Mouse (Mus musculus) urinary bladder, adult 2 months (tissue): ENCODE results near the gene Gpr35. TPM values are rescaled to one million over a fixed set of nuclear protein-coding genes. Genes with fewer than 3 reads are reported as not detected.
A peak's percentile ranks its signal among the peaks of the same experiment; 100 is the strongest.

Experiments
- DNase-seq: peaks from one replicate; pipeline ENCODE4 v3.0.0; 2022; ENCODE audit warnings: low spot score
- polyA plus RNA-seq: library from polyadenylated mRNA; depleted of rRNA; stranded (reverse); fragments of >200 nt; gene quantifications from 2 replicates; pipeline ENCODE4 v1.2.3, GENCODE M21; 2012

Gene Gpr35
- polyA plus RNA-seq, 1 experiment, result 0.78 TPM

GRCm38 (mm10) chr1:92981056-92981845 lies 30.6 kb downstream of the Gpr35 start:
- DNase-seq, result no peak

DNA sequence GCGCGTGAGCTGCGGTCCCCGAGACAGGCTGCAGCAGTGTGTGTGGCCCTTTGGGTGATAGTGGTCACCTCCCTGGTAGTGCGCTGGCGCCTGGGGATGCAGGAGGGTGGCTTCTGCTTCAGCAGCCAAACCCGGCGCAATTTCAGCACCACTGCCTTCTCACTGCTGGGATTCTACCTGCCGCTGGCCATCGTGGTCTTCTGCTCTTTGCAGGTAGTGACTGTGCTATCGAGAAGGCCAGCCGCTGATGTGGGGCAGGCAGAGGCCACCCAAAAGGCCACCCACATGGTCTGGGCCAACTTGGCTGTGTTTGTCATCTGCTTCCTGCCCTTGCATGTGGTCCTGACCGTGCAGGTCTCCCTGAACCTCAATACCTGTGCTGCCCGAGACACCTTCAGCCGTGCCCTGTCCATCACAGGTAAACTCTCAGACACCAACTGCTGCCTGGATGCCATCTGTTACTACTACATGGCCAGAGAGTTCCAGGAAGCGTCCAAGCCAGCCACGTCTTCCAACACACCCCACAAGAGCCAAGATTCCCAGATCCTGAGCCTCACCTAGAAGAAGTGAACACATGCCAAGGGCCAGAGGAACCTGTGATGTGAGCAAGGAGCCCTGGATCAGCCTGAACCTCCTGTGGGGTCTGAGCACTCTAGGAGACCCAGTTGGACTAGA lies 32.4 kb downstream of the Gpr35 start:
- no peak for DNase-seq

- no peak for DNase-seq
Observed at GRCm38 (mm10) chr1:92984999-92985398, 34.3 kb downstream of the Gpr35 start.

- no peak for DNase-seq
Observed at GRCm38 (mm10) chr1:92988894-92989293, 38.2 kb downstream of the Gpr35 start.

- DNase-seq, result no peak
Observed at GRCm38 (mm10) chr1:92989891-92990290, 39.2 kb downstream of the Gpr35 start.

DNA sequence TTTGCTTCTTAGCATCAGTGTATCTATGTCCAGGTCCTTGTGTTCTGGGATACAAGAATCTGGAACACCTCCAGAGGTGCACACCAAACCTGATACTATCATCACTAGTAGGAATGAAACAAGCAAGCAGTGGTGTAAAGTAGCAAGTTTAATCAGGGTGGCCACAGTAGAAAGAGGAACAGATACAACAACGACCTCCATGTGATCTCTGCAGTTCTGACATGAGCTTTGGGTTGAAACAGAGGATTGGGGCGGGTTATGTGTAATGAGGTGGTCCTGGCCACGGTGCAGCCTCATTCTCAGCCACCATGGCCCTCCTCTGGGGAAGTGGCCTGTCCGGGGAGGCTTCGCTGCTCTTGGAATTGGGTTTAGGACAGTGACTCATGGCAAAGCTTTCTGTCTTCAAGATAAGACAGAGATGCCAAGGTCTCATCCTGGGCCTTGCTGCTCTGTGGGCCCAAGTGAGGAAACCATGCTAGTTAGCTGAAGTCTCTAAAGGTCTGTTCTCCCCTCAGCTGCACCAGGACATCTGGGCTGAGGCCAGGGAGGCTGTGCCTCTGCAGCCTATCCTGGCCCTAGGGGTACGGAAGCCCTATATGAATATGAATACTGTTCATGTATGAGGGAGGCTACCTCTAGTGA lies 41.7 kb downstream of the Gpr35 start:
- DNase-seq, result no peak

DNA sequence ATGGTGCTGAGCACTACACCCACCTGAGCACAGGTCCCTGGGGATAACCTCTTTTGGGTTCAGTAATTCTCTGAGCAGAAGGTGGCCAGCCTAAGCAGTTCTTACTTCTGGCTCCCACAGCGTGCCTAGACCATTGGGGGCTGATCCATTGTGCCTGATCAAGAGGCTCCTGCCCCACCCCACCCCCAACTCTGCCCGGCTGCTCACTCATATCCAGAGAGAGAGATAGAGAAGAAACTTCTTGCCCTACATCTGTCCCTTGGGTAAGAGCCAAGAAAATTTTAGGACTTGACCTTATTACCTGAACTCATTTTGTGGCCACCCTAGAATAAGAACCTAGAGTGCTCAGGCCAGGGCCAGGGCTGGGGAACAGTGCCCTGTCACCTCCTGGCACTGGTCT lies 42.2 kb downstream of the Gpr35 start:
- no peak for DNase-seq

DNA sequence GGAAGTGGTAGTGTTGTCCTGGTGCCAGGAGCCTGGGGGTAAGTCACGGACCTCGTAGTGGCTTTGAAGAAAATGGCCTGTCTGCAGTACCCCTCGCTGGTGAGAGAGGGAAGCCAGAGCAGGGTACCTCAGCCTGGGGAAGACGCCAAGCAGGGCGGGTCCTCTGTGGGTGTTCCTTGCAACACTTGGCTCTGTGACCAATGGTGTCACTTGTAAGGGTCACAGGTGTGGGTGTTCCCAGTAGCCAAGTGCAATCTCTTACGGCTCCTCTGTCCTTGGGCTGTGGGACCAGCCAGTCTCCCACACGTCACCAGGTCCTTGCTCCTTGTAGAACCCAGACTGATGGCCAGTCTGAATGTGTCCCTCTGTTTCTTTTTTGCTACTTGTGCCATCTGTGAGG lies 55.4 kb downstream of the Gpr35 start, which contains the start of gene Aqp12:
Gene Aqp12, plus strand, starts transcription at position 274 of the 400 bp plus-strand sequence.
- no peak for DNase-seq

DNA sequence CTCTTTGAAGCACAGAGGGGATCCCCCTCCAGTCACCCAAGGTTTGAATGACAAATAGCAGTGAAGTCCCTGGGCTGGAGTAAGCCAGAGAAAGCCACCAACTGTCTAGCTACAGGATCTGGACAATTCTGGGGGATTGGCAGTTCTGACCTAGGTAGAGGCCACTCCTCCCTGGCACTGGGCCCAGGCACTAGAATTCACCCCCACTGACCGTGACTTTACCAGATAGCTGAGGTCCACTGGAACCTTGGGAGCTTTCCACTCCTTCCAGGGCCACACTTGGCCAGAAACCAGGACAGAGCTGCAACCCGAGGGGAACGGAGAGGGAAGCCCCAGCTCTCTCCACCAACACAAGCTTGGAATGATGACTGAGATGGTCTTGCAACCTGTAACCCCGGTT lies 58.5 kb downstream of the Gpr35 start:
- DNase-seq, result no peak

GRCm38 (mm10) chr1:93010731-93011130 lies 60.1 kb downstream of the Gpr35 start:
- no peak for DNase-seq

DNA sequence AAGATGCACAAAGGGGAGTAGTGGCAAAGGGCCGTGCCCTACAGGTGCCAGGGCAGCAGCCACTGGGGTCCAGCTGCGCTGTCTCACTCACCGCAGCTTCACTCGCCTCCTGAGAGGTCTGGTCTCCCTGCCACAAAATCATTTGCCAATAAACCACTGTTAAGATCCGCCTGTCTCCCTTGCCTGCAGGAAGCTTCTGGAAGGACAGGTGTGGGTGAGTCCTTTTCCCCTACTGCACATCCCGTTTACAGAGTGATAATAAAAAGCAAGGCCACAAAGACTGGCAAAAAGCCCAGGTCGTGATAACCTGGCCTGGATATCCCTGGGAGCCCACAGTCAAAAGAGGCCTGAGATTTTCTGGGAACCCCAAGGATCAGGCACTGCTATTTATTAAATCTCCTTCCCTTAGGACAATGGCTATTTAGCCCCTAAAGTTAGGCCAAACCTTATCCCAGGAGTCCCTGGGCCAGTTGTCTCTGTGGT lies 61.5 kb downstream of the Gpr35 start:
- DNase-seq, result no peak

GRCm38 (mm10) chr1:93013367-93013766 lies 62.7 kb downstream of the Gpr35 start:
- DNase-seq, result no peak

DNA sequence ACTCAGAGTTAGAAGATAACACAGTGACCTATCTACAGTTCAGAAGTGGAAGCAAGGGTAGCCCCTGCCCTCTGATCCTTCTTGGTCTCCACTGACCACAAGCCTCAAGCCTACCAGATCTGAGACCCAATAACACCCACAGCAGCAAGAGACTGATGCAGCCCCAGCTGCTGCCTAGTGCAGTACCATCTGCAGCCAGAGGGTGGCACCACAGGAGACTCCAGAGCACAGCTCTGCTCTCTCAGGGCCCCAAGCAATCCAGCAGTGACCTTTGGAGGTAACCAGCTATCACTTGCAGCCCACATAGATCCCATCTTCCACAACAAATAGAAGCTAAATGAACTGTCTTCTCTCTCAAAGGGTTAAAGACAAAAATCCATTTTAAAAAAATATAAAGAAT lies 63.8 kb downstream of the Gpr35 start:
- DNase-seq, result peak; percentile 61

- no peak for DNase-seq
Observed at GRCm38 (mm10) chr1:93015136-93015535, 64.5 kb downstream of the Gpr35 start.

- DNase-seq, result no peak
Observed at GRCm38 (mm10) chr1:93018716-93019115, 68.1 kb downstream of the Gpr35 start.

GRCm38 (mm10) chr1:93020602-93021001 lies 69.9 kb downstream of the Gpr35 start:
- DNase-seq, result no peak

DNA sequence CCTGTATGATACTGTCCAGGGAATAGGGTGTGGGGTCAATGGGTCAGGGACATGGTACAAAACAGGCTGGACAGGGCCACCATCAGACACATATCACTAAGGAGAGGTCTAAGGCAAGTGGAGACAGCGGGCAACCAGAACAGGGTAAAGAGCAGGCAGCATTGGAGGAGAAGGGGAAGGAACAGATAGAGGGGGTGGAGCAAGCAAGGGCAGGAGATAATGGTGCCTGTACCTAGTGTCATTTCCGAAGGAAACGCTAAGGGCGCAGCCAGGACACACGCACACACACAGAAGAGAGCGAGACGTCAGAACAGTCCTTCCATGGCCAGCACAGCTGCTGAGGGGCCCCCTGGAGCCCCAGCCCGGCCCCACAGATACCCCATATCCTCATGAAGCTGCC lies 75.9 kb downstream of the Gpr35 start:
- no peak for DNase-seq

GRCm38 (mm10) chr1:93029387-93029786 lies 78.7 kb downstream of the Gpr35 start:
- DNase-seq, result no peak

DNA sequence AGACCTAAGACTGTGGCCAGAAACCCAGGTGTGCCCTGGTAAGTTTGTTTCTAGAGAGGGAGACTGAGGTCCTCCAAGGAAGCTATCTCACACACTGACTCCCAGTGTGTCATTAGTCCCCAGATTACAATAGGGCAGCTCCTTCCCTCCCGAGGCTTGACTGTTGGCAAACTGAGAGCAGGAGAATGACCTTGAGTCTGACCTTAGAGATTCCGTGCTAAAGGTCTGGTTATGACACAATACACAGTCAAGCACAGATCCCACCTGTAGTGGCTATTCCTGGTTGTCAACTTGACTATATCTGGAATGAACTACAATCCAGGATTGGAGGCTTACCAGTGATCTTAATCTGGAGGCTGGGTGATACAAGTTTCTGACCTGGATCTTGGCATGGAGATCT lies 79.4 kb downstream of the Gpr35 start:
- no peak for DNase-seq

GRCm38 (mm10) chr1:93031199-93031598 lies 80.5 kb downstream of the Gpr35 start:
- DNase-seq, result no peak

- DNase-seq, result no peak
Observed at GRCm38 (mm10) chr1:93033989-93034388, 83.3 kb downstream of the Gpr35 start.

- DNase-seq, result no peak
Observed at GRCm38 (mm10) chr1:93035981-93036380, 85.3 kb downstream of the Gpr35 start.
